Mouse (Mus musculus) T-helper 2 cell (primary cell): ENCODE data around the gene Osbpl8.

Experiments used
- in situ Hi-C: fragments of 300-600 bp; cut with MboI, MseI; formaldehyde crosslinking; loops from one replicate; pipeline ENCODE4 v1.15.1; 2025; ENCODE audit warnings: high pct_unique_total_duplicates

Gene Osbpl8

DNA sequence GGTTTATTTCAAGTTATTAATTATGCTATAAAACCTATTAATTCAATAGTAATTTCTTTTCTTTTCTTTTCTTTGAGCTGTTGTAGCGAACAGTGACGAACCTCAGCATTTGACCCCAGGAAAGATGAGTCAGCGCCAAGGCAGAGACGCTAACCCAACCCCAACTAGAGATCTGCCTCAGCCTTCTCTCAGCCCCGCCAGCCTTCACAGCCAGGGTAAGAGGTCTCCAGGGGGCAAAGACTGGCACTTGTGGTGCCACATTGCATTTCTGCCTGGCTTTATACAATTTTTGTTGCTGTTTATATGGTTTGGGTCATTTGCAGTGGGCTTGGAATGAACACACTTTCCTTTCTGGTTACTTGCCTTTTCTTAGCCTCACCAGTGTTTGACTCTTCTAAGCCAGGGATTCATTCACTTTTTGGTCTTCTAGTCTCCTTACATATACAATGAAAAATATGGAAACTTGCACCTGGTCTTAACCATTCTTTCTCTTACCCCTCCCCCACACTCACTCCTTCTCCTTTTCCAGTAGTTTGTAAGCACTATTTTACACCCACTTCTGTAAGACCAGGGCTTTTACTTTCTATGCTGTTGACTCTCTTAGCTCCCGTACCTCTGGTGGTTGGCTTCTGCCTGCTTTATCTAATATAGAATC lies 69.1 kb downstream of the Osbpl8 start:
- in situ Hi-C loops = loop anchor here (5.0 kb wide), 1 partner anchor 66 kb away; no protein-coding TSS in a partner anchor

DNA sequence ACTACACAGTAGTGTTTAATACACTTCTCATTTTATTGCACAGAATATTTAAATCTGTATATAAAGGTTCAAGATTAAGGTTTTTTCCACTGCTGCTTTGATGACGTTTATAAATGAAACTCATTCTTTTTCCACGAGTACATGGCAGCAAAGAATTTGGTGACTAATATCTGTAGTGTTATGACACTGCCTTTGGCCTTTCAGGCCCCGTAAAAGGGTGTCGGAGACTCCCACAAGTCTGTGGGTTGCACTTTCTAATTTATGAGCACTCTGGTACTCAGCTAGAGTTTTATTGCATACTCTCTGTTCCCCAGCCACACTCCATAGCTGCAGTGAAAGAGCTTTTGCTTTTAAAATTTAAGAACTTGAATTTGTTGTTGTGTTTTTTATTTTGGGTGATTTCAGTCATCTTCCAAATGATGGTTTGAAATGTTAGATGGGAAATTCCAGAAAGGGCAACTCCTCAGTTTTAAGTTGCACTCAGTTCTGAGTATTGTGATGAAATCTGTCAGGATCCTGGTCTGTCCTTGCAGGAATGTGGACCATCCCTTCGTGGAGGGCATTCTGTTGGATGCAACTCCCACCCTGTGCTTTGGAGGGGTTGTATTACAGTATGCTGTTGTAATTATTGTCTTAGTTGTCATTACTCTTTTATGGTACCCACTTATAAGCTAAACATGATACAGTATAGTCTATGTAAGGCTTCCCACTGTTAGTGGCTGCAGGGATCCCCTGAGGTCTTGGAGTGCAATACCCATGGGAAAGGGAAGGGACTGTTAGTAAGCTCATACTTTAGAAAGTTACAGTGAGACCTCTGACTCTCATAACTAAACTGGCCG lies 70.1 kb downstream of the Osbpl8 start:
- in situ Hi-C loops = loop anchor here (5.0 kb wide), 1 partner anchor 67 kb away; no protein-coding TSS in a partner anchor

DNA sequence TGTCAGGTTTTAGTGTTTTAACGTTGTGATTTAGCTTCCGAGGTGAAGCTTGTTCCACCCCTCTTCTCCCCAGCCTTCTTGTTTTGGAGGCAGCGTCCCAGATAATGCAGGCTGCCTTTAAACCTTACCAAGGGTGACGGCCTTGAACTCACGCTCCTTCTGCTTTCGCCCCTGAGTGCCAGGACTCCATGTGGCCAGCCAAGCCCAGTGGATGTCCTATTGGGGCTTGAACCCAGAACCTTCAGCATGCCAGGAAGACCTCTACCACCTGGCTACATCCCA lies 70.7 kb downstream of the Osbpl8 start:
- in situ Hi-C loops = no loop called here

DNA sequence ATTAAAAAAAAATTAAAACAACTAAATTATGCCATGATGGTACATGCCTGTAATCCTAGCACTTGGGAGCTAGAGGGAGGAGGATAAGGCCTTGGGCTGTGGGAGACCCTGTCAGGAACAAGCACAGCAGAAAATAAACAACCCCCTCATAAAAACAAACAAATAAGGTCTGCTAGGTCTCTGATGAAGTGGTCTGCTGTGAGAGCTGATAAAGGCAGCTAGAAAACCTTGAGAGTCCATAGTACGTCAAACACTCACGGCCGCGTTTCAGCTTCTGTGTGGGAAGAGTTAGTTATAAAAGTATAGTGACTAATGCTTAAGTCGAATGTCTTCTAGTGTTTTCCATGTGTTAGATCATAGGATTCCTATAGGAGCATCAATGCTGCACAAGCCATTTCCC lies 72.9 kb downstream of the Osbpl8 start:
- in situ Hi-C loops = no loop called here

DNA sequence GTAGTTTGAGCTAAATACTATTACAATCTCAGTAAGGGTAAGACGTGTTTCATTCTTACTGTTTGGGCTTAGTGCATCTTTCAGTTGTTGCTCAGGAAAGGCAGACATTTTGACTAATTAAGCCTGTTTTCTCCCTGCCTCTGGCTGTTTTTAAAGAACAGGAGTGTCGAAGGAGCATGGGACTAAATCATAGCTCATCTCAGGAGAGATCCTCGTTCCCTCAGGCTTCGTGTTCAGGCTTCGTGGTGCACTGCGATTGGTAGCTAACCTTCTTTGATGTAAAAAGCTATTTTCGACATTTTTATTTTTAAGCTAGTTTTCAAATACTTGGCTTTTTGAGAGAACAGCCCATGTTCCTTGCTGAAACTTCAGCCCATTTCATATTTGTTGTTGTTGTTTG lies 78.1 kb downstream of the Osbpl8 start:
- in situ Hi-C loops = no loop called here

DNA sequence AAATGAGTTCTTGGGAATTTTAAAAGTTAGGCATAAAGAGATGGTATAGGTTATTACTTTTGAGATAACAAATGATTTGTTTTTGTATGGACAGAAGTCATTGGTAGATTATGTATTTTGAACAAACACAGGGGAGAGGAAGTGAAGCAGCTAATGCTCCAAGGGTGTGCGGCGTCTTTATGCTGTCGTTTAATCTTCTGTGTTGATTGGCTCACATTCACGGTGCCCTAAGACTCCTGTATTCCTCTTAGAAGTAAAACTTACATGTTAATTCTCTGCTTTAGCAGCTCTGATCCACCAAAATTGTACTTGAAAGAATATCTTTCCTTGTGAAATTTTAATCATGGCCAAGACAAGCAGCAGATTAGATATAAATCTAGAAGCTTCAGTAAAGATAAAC lies 83.1 kb downstream of the Osbpl8 start:
- in situ Hi-C loops = no loop called here

DNA sequence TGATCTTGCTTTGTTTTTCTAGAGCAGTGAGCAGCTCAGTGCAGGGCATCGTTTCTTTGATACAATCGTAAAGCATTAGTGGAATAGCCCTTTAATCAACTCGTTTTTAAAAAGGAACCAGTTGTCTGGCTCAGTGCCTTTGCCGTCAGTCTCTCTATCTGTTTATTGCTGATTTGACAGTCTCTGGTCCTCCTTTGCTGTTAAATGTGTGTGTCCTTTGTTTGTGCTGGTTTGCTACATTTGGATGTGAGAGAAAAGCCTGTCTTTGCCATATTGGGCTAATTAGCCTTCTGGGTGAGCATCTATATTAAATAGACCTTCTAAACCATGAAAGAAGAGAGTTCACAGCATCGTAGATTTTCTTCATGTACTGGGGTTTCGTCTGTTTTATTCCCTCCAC lies 83.6 kb downstream of the Osbpl8 start:
- in situ Hi-C loops = no loop called here

DNA sequence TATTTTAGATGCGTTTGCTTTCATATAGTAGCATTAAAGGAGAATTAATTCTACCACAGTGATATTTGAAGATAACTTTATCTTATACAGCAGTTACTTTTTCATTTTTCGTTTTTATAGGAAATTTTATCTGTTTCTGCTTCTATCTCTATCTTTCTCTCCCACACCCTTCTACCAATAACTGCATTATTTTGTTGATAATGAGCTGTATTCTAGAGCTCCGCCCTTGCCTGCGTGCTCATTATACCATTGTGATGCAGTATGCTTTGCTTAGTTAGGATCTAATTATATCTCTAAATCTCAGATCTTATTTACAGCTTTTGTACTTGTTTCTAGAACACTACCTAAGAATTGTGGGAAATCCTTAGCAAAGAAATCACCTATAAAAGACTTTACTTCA lies 85.6 kb downstream of the Osbpl8 start:
- in situ Hi-C loops = no loop called here

DNA sequence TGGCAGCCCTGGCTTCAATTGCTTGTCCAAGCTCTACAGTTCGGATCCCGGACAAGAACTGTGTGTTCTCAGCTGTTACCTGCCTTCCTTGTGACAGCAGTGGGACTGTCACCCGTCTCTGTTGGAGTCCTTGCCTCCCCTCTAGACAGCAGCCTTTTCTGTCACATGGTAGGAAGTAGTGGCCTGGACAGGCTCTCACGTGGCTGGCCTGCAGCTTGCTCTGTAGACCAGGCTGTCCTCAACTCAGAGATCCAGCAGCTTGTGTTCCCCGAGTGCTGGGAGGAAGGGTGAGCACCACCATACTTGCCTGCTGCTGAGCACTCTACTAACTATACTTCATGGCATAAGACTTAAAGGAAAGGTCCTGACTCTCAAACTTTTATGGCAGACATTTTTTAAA lies 87.1 kb downstream of the Osbpl8 start:
- in situ Hi-C loops = no loop called here

DNA sequence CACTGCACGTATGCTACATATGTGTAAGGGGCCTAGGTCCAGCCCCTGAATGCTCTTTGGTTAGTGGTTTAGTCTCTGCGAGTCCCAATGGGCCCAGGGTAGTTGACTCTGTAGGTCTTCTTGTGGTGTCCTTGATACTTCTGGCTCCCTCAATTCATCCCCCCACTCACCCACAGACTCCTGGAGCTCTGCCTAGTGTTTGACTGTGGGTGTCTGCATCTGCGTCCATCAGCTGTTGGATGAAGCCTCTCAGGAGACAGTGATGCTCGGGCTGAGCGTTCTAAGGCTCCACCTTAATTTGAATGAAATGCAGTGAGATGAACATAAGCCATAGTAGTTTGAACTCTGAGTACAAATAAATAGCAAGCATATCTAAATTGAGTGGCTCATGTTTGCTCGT lies 90.7 kb downstream of the Osbpl8 start:
- in situ Hi-C loops = no loop called here

DNA sequence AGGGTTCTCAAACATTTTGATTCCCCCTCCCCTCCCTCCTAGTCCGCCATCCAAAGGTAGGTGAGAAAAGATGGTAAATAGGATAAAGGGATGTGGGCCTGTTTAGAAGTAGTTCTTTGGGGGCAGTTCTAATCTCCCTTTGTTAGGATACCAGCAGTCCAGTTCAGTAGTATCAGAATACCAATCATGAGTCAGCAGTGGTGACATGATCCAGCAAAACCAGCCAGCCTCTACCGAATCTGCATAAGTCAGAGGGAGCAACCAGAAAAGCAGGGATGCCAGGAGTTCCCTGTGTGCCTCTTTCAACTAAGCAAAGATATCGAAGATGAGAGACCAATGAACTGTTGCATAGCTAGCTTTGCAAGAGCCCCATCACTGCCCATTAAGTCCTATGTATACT lies 91.6 kb downstream of the Osbpl8 start:
- in situ Hi-C loops = no loop called here

DNA sequence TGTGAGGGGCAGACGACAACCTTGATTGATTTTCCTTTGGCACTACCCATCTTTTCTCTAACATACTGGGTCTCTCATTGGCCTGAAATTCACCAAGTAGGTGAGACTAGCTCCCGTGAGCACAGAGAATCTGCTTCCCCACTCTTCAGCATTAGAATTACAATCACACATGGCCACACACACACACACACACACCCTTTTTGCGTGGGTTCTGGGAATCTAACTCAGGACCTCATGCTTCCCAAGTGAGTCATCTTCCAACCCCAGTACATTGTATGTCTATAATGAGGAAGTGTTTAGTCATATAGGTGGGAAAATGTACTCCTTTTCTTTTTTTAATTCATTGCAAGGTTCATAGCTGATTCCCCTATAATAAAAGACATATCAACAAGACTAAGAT lies 92.8 kb downstream of the Osbpl8 start:
- in situ Hi-C loops = no loop called here

DNA sequence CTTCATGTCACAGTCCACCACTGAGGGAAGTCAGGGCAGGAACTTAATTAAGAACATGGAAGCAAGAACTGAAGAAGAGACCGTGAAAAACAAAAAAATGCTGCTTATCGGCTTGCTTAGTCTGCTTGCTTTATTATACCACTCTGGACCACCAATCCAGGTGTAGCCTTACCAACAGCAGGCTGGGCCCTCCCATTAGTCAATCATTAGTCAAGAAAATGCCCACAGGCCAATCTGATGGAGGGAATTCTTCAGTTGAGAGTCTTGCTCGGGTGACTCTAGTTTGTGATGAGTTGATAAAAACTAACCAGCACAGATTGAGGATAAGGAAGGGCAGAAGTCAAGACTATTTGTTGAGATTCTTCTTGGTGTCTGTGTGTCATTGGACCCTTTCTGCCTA lies 93.7 kb downstream of the Osbpl8 start:
- in situ Hi-C loops = no loop called here

DNA sequence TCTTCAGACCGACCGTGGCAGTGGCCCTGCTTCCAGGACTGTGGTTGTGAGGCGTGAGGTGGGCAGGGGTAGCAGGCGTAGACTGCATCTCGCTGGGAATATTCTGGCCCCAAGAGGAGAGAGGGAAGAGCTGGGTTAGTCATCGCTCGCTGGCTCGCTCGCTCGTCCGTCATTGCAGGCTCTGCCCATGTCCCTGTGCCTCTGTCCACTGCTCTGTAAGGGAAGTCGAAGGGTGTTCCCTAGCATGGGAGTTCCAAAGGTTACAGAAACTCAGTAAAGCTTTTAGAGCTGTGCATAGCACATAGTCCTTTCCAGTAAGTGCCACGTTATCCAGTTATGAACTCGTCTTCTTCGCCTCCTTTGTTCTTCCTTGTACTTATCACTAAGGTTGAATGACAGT lies 107.1 kb downstream of the Osbpl8 start:
- in situ Hi-C loops = no loop called here

DNA sequence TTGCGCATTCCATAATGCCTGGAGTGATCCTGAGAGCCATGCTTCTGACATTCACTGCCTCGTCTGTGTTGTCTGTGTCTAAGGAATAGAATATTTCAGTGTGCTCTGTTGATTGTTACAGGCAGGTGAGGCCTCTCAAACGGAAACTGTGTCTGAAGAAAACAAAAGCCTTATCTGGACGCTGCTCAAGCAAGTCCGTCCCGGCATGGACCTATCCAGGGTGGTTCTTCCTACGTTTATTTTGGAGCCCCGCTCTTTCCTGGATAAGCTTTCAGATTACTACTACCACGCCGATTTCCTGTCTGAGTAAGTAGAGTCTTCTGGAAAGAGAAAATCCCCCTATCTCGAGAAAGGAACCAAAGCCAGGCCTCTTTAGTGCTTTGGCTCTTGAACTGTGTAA lies 108.4 kb downstream of the Osbpl8 start:
- in situ Hi-C loops = no loop called here

DNA sequence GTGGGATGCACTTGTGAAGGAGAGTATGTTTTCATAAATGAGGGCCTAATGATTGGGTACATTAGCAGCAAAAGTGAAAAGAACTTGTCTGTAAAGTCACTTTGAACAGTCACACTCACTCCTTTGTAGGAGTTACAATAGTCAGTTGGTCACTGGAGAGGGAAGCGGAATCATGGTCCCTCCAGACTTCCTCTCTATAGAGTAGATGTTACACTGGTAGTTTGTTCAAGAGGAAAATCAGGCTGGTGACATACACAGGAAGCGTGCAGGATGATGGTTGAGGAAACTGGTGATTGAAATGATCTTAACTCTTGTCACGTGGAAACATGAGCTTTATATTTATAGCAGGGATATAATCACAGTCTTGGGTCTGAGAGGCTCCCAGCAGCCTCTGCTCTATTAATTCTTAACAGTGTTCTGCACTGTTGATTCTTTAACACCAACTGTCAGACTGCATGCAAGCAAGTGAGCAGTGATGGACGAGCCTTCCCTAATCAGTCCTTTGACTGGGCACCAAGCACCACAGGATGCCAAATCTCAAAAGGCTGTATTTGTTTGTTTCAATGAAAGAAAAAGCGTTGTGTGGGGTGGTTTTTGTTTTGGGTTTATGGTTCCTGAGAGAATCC lies 109.0 kb downstream of the Osbpl8 start:
- in situ Hi-C loops = no loop called here

DNA sequence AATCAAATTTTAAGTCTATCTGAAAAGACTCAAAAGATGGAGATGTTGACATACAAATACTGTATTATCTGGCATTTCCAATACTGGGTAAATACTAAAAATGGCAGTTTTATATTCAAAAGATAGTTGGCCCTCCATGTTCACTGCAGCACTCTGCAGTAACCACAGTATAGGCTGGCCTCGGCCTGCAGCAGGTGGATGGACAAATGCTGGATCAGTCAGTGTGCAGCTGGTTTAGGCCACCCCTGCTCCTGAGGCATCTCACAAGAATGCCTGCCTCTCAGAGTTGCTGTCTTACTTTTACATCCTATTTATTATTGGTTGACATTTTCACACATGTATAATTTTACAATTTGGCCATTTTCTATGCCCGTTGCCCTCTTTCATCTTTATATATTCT lies 111.3 kb downstream of the Osbpl8 start:
- in situ Hi-C loops = no loop called here

DNA sequence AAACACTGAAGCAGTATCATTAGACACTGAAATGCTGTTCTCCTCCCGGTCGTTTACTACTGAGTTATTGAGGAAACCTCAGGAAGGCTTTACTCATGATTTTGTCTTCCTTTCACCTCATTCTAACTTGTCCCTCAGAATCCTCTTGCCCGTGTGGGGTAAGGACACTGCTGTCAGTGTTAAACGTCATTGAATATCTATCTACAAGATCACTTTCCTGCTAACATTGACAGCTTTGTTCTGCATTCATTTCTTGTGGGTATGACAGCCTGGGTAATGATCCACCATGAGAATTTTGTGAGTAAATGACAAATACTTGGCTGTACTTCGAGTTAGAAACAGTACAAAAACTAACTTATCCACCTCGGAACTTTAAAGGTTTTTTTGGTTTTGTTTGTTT lies 133.1 kb downstream of the Osbpl8 start:
- in situ Hi-C loops = no loop called here

DNA sequence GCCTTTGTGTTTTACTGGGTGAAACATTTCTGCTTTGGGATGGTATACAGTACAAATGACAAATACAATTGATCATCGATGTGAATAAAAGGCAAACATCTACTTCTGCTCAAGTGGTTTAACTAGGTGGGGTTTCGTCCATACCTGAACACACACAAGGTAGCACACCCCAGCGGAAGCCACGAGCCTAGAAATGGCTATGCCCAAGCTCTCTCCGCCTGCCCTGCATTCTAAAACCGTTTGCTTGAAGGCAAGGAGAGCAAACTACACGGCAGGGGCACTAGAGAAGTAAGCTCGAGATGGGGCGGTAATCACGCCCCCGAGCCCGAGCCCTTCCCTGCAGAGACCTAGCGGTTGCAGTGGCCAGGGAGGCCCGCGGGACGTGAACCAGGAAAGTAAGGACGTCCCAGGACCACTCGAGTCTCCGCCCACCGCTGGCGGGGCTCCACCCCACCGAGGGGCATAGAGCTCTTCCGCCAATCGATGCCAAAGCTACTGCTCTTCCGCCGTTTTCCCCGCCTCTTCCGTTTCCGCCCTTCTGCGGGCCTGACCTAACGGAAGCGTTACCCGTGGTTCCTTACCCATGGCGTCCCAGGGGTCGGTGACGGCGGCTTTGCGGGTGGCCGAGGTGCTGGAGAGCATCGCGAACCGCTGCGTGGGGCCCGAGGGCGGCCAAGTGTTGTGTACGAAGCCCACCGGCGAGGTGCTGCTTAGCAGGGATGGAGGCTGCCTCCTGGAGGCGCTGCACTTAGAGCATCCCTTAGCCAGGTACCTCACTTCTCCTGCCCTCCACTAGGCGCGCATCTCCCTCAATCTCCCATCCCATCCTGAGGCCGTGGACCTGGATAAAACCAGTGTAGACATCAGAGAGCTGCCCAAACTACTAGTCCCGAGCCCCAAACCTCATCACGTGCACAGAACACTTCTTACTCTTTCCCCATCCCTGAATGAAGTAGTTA lies 133.9 kb downstream of the Osbpl8 start, which contains the start of gene Bbs10:
Gene Bbs10 (plus strand): TSS at position 540 of the 959 bp plus-strand sequence.
- in situ Hi-C loops = no loop called here

DNA sequence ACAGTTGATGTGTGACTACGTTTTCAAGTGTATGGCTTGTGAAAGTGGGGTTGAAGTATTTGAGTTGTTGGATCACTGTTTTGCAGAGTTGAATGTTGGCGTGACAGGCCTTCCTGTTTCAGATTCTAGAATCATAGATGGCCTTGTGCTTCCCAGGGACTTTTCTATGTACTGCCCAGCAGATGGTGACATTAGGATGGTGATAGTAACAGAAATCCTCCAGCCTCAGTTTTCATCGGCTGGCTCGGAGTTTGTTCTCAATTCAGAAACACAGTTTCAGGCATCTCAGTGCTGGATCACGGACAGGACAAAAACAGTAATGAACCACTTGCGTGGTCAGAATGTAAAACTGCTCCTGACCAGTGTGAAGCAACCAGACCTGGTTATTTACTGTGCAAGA lies 135.0 kb downstream of the Osbpl8 start:
- in situ Hi-C loops = no loop called here

DNA sequence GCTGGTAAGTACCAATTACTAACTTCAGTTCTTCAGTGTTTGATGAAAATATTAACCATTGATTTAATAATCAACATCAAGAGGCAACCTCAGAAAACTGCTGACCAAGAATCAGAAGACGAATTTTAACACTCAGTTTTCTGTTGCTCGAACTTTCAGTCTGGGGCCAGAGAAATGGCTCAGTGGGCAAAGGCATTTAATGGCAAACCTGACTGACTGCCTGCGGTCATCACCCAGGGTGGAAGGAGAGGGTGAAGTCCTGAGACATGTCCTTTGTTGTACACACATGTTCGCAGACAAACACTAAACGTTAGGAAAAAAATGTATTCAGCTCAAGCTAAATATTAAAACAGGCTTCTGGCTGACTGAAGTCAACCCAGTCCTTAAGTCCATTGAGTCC lies 136.5 kb downstream of the Osbpl8 start:
- in situ Hi-C loops = no loop called here

DNA sequence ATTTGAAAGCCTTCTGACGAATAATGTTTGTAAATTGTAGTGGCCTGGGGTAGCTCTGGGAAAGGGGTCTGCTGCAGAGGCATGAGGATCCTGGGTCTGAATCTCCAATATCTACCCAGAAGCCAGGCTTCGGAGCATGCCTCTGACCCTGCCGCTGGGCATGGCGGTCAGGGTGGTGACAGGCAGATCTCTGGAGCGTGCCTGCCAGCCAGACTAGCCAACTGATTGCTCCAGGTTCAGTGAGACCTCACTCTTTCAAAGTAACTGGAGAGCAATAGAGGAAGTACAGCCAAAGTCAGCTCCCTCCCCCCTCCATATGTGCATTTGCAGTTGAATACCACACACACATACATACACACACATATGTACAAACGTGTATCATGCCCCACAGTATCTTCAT lies 137.9 kb downstream of the Osbpl8 start:
- in situ Hi-C loops = no loop called here
